Mouse (Mus musculus) adrenal gland, postnatal 25 days (tissue): ENCODE data around the gene Arr3. TPM values are rescaled to one million over a fixed set of nuclear protein-coding genes. Genes with fewer than 3 reads are reported as not detected.

Source experiments
- DNase-seq: peaks from one replicate; pipeline ENCODE4 v3.0.0; 2021; ENCODE audit warnings: mixed read lengths
- long read RNA-seq: library from polyadenylated mRNA; stranded (forward); transcript quantifications from one replicate; pipeline ENCODE4 v2.0.0, GENCODE M21; 2021
- total RNA-seq: library from RNA; stranded (reverse); gene quantifications from 2 replicates; pipeline ENCODE4 v1.2.3, GENCODE M21; 2021

Gene Arr3
- total RNA-seq = not detected in 2 replicates
- long read RNA-seq = 0 reads

GRCm38 (mm10) chrX:100605314-100605713 is at the start of gene Arr3:
Gene Arr3 (plus strand): TSS chrX:100605497.
- no peak for DNase-seq

- DNase-seq = no peak
Observed at GRCm38 (mm10) chrX:100556026-100556425, 49.3 kb upstream of the Arr3 start.

- DNase-seq = no peak
Observed at GRCm38 (mm10) chrX:100565696-100566095, 39.6 kb upstream of the Arr3 start.

- DNase-seq = no peak
Observed at GRCm38 (mm10) chrX:100571951-100572350, 33.3 kb upstream of the Arr3 start, which contains the start of gene Awat1. Gene Awat1 (plus strand): TSS chrX:100572251.

GRCm38 (mm10) chrX:100594791-100595190 is 10.5 kb upstream of the Arr3 start, which contains the start of gene P2ry4:
Gene P2ry4 (minus strand): TSS chrX:100594869.
- DNase-seq = no peak

- DNase-seq = peak; percentile 42
Observed at GRCm38 (mm10) chrX:100597439-100597838, 7.9 kb upstream of the Arr3 start.

GRCm38 (mm10) chrX:100599755-100600154 is 5.5 kb upstream of the Arr3 start:
- DNase-seq = no peak

GRCm38 (mm10) chrX:100618488-100618887 is 13.2 kb downstream of the Arr3 start:
- no peak for DNase-seq

- DNase-seq = no peak
Observed at GRCm38 (mm10) chrX:100621366-100621765, 16.1 kb downstream of the Arr3 start.

- no peak for DNase-seq
Observed at GRCm38 (mm10) chrX:100624242-100624641, 18.9 kb downstream of the Arr3 start.

- no peak for DNase-seq
Observed at GRCm38 (mm10) chrX:100625146-100625545, 19.8 kb downstream of the Arr3 start.

GRCm38 (mm10) chrX:100625546-100625801 is 20.2 kb downstream of the Arr3 start, which contains the start of gene Kif4:
Gene Kif4 (plus strand): TSS chrX:100625737.
- DNase-seq = no peak

GRCm38 (mm10) chrX:100625802-100626793 is 20.8 kb downstream of the Arr3 start, which contains the start of gene Pdzd11:
Gene Pdzd11 (minus strand): TSS chrX:100626568.
- peak; percentile 84 for DNase-seq

GRCm38 (mm10) chrX:100629076-100629475 is 23.8 kb downstream of the Arr3 start:
- DNase-seq = no peak

GRCm38 (mm10) chrX:100638477-100638876 is 33.2 kb downstream of the Arr3 start:
- no peak for DNase-seq

GRCm38 (mm10) chrX:100652848-100653247 is 47.6 kb downstream of the Arr3 start:
- no peak for DNase-seq

GRCm38 (mm10) chrX:100664825-100665224 is 59.5 kb downstream of the Arr3 start:
- no peak for DNase-seq

Other genes with a start within 250 kb of the Arr3 start
- not detected in 2 replicates for gene Otud6a, start 176.5 kb upstream of the Arr3 start, total RNA-seq
- gene Awat2, start 162.8 kb upstream of the Arr3 start, total RNA-seq = 0.88 and 0.95 TPM in 2 replicates
- gene Igbp1, start 111.2 kb upstream of the Arr3 start, total RNA-seq = 60.6 and 65.5 TPM in 2 replicates
- not detected in 2 replicates for gene Dgat2l6, start 80.7 kb upstream of the Arr3 start, total RNA-seq
- not detected in 2 replicates for gene Awat1, start 33.2 kb upstream of the Arr3 start, total RNA-seq
- 0.19 TPM in 1 of 2 replicates, not detected in the other for gene P2ry4, start 10.6 kb upstream of the Arr3 start, total RNA-seq
- 3.1 and 3.3 TPM in 2 replicates for gene Kif4, start 20.2 kb downstream of the Arr3 start, total RNA-seq
- gene Pdzd11, start 21.1 kb downstream of the Arr3 start, total RNA-seq = 46.5 and 47.7 TPM in 2 replicates
- 0.58 TPM in 1 of 2 replicates, not detected in the other for gene Gdpd2, start 124.4 kb downstream of the Arr3 start, total RNA-seq
- 28.6 and 34.8 TPM in 2 replicates for gene Dlg3, start 162.2 kb downstream of the Arr3 start, total RNA-seq